Mouse (Mus musculus) olfactory bulb, adult 2 months (tissue): ENCODE results near the gene Casp2.

Experiments
- CTCF ChIP-seq: fragments of 200-500 bp; IDR thresholded peaks from 2 replicates; pipeline ENCODE4 v1.5.1; 2012; ENCODE audit warnings: low read depth, mild to moderate bottlenecking, low read length, moderate library complexity; ENCODE audit not compliant: insufficient read depth
- POLR2A ChIP-seq: fragments of 200-500 bp; IDR thresholded peaks from 2 replicates; pipeline ENCODE4 v1.6.1; 2012; ENCODE audit warnings: mild to moderate bottlenecking, low read depth, low read length, moderate library complexity; ENCODE audit not compliant: insufficient read depth

DNA sequence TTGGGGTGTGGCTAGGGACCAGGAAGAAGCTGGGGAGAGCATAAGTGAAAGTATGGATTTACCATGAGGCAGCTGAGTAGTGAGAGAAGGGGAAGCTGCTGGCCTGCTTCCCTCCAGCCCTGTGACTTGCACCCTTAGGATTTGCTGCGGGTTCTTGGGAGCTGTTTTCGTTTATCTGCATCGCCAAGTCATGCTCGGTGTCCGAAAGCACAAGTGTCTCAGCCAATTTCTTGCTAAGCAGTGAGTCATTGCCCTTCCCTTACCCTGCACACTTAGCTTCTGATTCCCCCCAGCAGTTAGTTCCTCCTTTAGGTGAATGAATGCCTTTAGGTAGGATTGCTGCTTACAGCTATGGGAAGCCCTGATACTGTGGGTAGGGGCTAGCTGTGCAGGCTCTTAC is 34.6 kb downstream of the Casp2 start:
- TF ChIP-seq CTCF (no peak), POLR2A (no peak)
